Mouse (Mus musculus) spleen, adult 2 months (tissue): ENCODE results near the gene Vps16.

Source experiments
- CTCF ChIP-seq: fragments of 200-500 bp; IDR thresholded peaks from 2 replicates; pipeline ENCODE4 v1.5.1; 2011; ENCODE audit warnings: mild to moderate bottlenecking, inconsistent platforms; ENCODE audit not compliant: insufficient read depth, insufficient read length, insufficient replicate concordance; ENCODE audit errors: extremely low read depth
- POLR2A ChIP-seq: fragments of 200-500 bp; IDR thresholded peaks from 2 replicates; pipeline ENCODE4 v1.6.1; 2011; ENCODE audit warnings: low read depth, low read length, inconsistent platforms

DNA sequence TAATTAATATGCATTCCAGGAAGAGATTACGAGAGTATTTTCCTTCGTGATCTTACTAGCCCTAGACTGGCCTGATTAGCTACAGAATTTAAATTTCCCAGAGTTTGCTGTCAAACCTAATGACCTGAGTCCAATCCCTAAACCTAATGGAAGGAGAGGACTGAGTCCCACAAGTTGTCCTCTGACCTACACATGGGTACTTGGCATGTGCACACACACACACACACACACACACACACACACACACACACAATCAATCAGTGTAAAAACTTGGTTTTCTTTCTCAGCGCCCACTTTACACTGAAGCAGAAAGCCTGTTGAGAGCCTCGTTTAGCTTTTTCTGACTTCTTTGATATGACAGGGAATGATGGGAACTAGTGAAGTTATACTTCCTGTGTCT is 67.0 kb downstream of the Vps16 start:
- no peak for TF ChIP-seq CTCF
- TF ChIP-seq POLR2A = no peak
